Mouse (Mus musculus): ENCODE results near the gene Tmem135. TPM values are rescaled to one million over a fixed set of nuclear protein-coding genes. Genes with fewer than 3 reads are reported as not detected.
"Not testable (repeated sequence)": the region's sequence is repeated elsewhere in the genome, so short reads cannot be mapped to it uniquely, and the experiment has no call there.

Gene Tmem135
- total RNA-seq, 2 experiments from 2014 or later, result 55.6 to 60.5 TPM

GRCm38 (mm10) chr7:89282664-89283063, 121.4 kb downstream of the Tmem135 start:
- DNase-seq (ENCODE audit: extremely low spot score in 1 of 2, low spot score in 2 of 2), result no peak
- intact Hi-C loops (cut with DNase I), result no loop called here

DNA sequence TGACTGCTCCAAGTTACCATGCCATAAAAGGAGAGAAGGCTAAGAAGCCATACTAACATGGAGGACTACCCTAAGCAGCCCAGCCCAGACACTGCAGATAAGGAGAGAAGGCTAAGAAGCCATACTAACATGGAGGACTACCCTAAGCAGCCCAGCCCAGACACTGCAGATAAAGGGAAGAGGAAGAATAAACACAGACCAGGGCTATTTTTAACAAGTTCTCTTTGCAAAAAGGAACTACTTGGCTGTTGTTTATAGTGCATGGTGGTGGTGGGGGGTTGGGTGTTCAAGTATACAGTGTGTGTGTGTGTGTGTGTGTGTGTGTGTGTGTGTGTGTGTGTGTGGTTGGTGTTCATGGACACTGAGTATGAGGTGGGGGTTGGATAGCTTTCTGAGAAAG, 133.6 kb downstream of the Tmem135 start:
- not testable (repeated sequence) for DNase-seq (ENCODE audit: extremely low spot score in 1 of 2, low spot score in 2 of 2)

DNA sequence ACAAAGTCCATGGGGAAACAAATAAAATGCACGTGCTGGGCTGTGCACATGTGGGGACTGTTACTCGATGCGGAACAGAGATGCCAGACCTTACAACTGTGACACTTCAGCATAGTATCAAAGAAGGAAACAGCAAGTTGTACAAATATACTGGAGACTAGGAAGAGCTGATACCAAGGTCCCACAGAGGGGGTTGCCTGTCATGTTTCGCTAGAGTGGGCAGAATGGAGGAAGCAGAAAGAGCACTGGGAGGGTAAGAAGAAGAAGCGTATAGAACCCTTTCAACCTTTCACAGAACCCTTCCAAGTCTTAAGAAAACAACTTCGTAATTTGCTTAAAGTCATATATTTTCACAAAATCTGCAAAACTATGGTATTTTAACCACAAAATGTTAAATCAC, 134.2 kb downstream of the Tmem135 start:
- intact Hi-C loops (cut with DNase I), result no loop called here
- DNase-seq (ENCODE audit: extremely low spot score in 1 of 2, low spot score in 2 of 2), result no peak

More for the DNA sequence above, 133.6 kb downstream of the Tmem135 start:
- intact Hi-C loops (cut with DNase I), result not testable (repeated sequence)

- intact Hi-C loops (cut with DNase I), result no loop called here
- no peak for DNase-seq (ENCODE audit: extremely low spot score in 1 of 2, low spot score in 2 of 2)
Observed at GRCm38 (mm10) chr7:89267542-89267941, 136.5 kb downstream of the Tmem135 start.

GRCm38 (mm10) chr7:89266017-89266760, 137.8 kb downstream of the Tmem135 start:
- DNase-seq (ENCODE audit: extremely low spot score in 1 of 2, low spot score in 2 of 2), result no peak
- intact Hi-C loops (cut with DNase I), result no loop called here

- DNase-seq (ENCODE audit: extremely low spot score in 1 of 2, low spot score in 2 of 2), result no peak
- intact Hi-C loops (cut with DNase I), result no loop called here
Observed at GRCm38 (mm10) chr7:89260966-89261365, 143.1 kb downstream of the Tmem135 start.

DNA sequence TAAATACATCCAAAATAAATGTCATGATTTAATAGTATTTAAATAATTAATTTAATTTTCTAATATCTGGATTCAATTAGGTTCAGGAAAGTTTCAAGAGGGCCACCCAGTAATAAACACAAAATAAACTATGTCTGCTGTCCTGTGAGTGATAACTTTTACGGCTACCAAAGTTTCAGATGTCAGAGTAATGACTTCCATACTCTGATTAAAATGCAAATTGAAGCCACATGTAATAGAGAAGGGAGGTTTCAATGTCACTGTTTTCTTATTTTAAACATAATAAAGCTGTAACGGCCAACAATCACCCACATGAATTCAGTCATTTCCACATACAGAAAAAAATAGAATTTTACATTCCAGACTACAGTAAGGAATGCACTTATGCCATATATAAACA, 145.2 kb downstream of the Tmem135 start:
- no peak for DNase-seq (ENCODE audit: extremely low spot score in 1 of 2, low spot score in 2 of 2)
- intact Hi-C loops (cut with DNase I), result no loop called here

DNA sequence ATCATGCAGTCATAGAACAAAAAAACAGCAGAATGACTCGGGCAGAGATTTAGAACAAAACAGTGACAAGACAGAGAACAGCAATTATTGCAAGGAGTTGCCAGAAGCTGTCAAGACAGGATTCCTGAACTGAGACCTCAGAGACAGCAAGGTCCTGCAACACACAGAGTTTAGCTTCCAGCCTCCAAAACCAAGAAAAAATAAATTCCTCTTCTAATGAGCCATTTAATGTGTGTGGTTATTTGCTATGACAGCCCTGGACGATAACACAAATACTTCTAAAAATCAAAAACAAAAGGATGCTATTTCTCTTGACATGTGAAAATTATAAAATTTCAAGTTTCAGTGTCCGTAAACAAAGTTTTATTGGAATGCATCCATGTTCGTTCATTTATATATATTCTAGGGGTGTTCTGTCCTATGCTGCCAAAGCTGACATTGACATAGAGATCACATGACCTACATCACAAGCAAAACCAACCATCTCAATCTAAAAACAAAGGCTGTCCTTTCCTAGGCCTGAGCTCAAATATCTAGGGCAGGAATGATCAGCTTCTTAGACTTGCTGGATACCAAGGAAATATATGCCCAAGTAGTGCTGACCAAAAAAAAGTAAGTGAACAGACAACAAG, 146.0 kb downstream of the Tmem135 start:
- intact Hi-C loops (cut with DNase I), result no loop called here
- no peak for DNase-seq (ENCODE audit: extremely low spot score in 1 of 2, low spot score in 2 of 2)

DNA sequence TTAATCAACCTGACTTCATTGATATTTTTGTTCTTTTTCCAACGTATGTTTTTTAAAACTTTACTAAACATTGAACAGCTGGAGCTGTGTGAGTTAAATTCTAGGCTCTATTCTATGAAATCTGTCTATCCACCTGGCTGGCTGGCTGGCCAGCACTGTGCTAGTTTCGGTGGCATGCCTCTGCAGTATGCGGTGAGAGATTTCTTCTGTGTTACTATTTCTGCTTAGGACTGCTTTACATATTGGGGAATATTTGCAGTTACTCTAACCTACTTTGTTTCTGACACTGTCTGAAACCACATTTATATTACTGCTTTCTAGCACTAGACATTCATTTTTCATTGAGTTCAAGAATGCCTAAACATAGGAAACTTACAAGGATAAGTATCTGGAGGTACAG, 150.2 kb downstream of the Tmem135 start:
- intact Hi-C loops (cut with DNase I), result no loop called here
- no peak for DNase-seq (ENCODE audit: extremely low spot score in 1 of 2, low spot score in 2 of 2)

DNA sequence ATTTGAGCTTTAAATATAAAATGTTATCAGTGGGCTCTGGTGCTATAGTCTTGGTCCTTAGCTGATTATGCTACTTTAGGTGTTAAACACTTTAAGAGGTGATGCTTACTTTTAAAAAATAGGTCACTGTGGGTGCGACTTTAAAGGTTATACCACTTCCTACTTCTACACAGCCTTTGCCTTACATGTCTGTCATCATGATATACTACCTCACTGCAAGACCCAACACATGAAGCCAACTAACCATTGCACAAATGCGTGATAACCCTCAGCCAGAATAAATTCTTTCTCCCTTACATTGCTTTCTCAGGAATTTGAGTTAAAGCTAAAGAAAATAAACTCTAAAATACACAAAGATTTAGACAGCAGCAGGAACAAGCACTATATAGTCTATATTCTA, 150.7 kb downstream of the Tmem135 start:
- DNase-seq (ENCODE audit: extremely low spot score in 1 of 2, low spot score in 2 of 2), result no peak
- intact Hi-C loops (cut with DNase I), result no loop called here

DNA sequence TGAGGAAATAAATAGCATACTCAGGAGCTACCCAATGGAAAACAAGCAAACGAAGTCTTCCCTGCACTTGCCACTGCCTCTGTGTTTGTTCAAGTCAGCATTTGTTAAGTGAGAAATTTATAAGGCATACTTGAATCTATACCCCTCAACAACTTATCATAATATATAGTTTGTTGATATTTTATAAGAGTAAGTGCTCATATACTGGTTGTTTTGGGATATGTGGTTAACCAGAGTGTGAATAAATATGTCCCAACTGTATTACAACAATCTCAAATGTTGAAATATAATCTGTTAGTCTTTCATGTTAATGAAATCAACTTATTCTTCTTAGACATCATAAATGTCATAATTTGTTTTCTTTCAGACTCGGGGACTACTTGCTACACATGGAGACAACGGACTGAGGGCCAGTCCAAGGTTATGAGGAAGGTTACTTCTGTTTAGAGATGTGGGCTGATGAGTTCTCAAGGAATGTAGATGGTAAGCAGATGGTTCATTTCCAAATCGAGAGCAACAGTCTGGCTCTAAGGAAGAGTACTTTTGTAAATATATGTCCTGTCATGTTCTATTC, 152.1 kb downstream of the Tmem135 start:
- intact Hi-C loops (cut with DNase I), result no loop called here
- no peak for DNase-seq (ENCODE audit: extremely low spot score in 1 of 2, low spot score in 2 of 2)

GRCm38 (mm10) chr7:89248135-89248850, 155.7 kb downstream of the Tmem135 start:
- intact Hi-C loops (cut with DNase I), result no loop called here
- no peak for DNase-seq (ENCODE audit: extremely low spot score in 1 of 2, low spot score in 2 of 2)

DNA sequence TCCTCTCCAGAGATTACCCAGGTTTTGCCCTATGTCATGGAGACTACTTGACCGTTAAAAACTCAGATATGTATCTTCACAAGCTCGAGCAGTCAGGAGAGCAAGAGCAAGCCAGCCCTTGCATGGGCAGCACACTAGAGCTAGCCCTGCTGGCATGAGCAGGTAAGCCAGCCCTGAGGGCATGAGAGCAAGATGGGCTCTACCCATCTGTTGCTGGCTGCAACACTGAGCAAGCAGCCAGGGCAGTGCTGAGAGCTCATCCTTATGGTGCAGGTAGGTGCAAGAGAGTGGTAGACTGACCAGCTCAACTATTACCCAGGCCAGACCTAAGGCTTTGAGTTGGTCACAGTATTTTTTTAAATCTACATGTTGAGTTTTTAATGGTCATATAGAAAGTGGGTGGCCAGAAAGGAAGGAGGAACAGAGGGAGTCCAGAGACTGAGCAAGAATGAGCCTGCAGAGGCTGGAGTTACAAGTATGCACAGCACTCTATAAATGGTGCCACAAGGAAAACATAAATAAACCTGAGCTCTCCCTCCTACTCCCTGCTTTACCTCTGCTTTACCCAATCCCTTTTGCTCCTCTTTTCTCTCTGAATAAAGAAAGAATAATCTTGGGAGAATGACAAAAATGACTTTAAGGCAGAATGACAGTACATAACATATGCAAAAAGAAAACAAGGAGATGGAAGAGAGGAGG, 156.9 kb downstream of the Tmem135 start:
- no peak for DNase-seq (ENCODE audit: extremely low spot score in 1 of 2, low spot score in 2 of 2)
- intact Hi-C loops (cut with DNase I), result no loop called here

DNA sequence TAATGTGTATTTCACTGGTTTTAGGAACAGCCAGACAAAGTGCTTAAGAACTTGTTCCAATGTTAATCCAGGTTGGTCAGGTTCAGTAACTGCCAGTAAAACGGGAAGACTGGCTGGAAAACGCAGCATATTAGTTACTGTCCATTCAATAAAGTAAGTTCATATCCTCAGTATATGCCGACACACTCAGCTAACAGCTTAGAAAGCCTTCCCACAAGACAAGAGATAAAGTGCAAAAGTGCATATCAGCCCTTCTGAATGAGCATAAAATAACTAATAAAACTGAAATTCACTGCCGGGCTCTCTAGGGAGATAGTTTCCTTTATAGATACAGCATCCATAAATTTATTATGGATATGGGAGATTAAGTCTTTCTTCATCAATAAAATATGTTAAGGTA, 161.5 kb downstream of the Tmem135 start:
- no peak for DNase-seq (ENCODE audit: extremely low spot score in 1 of 2, low spot score in 2 of 2)
- intact Hi-C loops (cut with DNase I), result no loop called here

DNA sequence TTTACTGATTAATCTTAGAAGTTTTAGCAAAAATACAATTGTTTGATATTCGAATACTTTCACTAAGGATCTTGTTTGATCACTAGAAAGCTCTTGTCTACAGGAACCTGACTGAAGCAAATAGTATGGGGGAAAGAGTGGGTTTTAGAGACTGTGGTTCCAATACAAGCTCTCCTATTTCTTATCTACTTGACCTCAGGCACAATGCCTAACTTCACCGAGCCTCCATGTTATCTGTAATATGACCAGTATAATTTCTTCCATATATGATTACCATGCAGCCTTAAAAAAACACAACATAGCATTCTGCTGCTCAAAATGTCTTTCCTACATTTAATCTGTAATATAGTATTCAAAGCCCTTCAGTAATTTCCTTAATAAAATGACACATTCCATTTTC, 161.9 kb downstream of the Tmem135 start:
- DNase-seq (ENCODE audit: extremely low spot score in 1 of 2, low spot score in 2 of 2), result no peak
- intact Hi-C loops (cut with DNase I), result no loop called here

DNA sequence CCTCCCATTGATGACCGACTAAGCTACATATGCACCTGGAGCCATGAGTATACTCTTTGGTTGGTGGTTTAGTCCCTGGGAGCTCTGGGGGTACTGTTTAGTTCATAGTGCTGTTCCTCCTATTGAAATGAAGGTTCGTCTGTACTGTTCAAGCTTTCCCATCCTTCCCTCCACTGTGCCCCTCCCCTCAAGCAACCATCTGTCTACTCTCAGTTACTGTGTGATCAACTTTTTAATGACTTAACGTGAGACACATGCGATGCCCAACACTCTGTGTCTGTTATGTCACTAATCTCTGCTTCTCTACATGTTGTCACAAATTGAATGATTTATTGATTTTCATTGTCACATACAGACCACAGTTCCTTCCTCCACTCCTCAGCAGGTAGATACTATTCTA, 164.4 kb downstream of the Tmem135 start:
- intact Hi-C loops (cut with DNase I), result no loop called here
- no peak for DNase-seq (ENCODE audit: extremely low spot score in 1 of 2, low spot score in 2 of 2)

- intact Hi-C loops (cut with DNase I), result no loop called here
- DNase-seq (ENCODE audit: extremely low spot score in 1 of 2, low spot score in 2 of 2), result no peak
Observed at GRCm38 (mm10) chr7:89236592-89236991, 167.4 kb downstream of the Tmem135 start.

DNA sequence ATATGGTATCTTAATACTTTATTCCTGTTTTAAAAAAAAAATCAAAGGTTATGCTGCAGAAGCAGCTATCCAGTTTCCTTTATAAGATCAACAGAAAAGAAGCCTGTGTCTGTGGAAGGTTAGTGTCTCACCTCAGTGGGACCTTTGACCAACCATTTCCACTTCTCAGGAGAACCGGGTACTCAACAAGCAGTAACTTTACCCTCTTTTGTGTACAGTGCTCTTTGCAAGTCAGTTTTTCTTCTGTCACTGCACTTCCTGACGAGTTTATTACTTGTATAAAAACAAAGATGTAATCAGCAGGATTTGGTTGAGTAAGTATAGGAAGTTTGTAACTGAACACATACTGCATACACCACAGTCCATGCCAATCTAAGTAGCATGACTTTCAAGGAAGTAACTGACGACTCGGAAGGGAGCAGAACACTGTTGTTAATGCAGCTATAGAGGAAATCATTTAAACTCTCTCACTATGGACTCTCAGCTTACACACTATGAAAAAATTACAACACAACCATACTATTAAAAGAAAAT, 168.0 kb downstream of the Tmem135 start:
- DNase-seq (ENCODE audit: extremely low spot score in 1 of 2, low spot score in 2 of 2), result no peak
- intact Hi-C loops (cut with DNase I), result no loop called here

All from left cerebral cortex, postnatal 10 days (tissue).